In the genomic region with DNA sequence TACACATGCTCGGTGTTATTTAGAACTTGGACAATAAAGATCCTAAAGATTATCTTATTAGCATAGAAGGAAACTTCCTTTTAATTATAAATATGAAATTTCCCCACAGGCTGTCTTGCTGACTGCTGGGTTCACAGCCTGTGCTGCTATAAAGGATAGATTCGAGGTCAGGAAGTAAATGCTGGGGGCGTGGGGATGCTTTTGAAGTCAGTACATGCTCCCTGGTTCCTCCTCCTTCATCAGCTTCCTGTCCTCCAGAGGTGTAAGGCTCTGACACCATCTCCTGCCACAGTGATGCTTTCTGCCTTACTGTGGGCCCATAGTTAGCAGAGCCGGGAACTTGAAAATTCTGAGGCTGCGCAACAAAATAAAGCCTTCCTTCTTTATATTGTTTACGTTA, we compare ENCODE assay signal across 20 mouse cellular contexts.
"Had no signal": no experiment of that assay in that cellular context is flagged by ENCODE, and none has a peak within 500 bp of the region (broad histone marks: within the 10 kb centered on the region; RNA-seq: fewer than 3 reads in every experiment).

No protein-coding gene starts in this region.

- H3K36me3 ChIP-seq: limb, embryonic 10.5 days; limb, embryonic 13.5 days; liver, embryonic 13.5 days; midbrain, embryonic 13.5 days; neural tube, embryonic 12.5 days; neural tube, embryonic 15.5 days; stomach, embryonic 15.5 days had no signal

- ATAC-seq: intestine, postnatal 0 days; lung, postnatal 0 days; midbrain, embryonic 13.5 days had no signal

- H3K27ac ChIP-seq: kidney, postnatal 0 days; layer of hippocampus, adult 2 months; limb, embryonic 10.5 days; limb, embryonic 13.5 days; liver, embryonic 13.5 days; macrophage; midbrain, embryonic 13.5 days; neural tube, embryonic 12.5 days; neural tube, embryonic 15.5 days; stomach, embryonic 15.5 days had no signal

- H3K27me3 ChIP-seq: limb, embryonic 13.5 days; liver, embryonic 13.5 days; midbrain, embryonic 13.5 days; neural tube, embryonic 12.5 days; neural tube, embryonic 15.5 days; stomach, embryonic 15.5 days had no signal

- H3K4me1 ChIP-seq: limb, embryonic 10.5 days; limb, embryonic 13.5 days; liver, embryonic 13.5 days; midbrain, embryonic 13.5 days; neural tube, embryonic 12.5 days; neural tube, embryonic 15.5 days; stomach, embryonic 15.5 days had no signal

- H3K9ac ChIP-seq: limb, embryonic 13.5 days; liver, embryonic 13.5 days; lung, embryonic 14.5 days; midbrain, embryonic 13.5 days; neural tube, embryonic 12.5 days; neural tube, embryonic 15.5 days; stomach, embryonic 15.5 days had no signal

- H3K4me3 ChIP-seq: layer of hippocampus, adult 2 months; limb, embryonic 10.5 days; limb, embryonic 13.5 days; liver, embryonic 13.5 days; midbrain, embryonic 13.5 days; neural tube, embryonic 12.5 days; neural tube, embryonic 15.5 days; stomach, embryonic 15.5 days had no signal

- H3K4me2 ChIP-seq: limb, embryonic 13.5 days; liver, embryonic 13.5 days; lung, embryonic 14.5 days; midbrain, embryonic 13.5 days; neural tube, embryonic 12.5 days; neural tube, embryonic 15.5 days; stomach, embryonic 15.5 days had no signal

- DNase-seq: kidney, adult 2 months; kidney, postnatal 25 days; layer of hippocampus, adult 9-11 months; liver; liver, embryonic 13.5 days; lung, embryonic 14.5 days; retina, postnatal 1 day; right cerebral cortex, postnatal 25 days; spleen, adult 18-20 months had no signal

- H3K9me3 ChIP-seq: limb, embryonic 10.5 days; limb, embryonic 13.5 days; liver, embryonic 13.5 days; midbrain, embryonic 13.5 days; neural tube, embryonic 12.5 days; neural tube, embryonic 15.5 days; stomach, embryonic 15.5 days had no signal
